In genomic region chr12:11306753-11307645, GRCm38 (mm10) we compare ENCODE assay signal across 15 mouse cellular contexts.
"Had no signal": no experiment of that assay in that cellular context is flagged by ENCODE, and none has a peak within 500 bp of the region (broad histone marks: within the 10 kb centered on the region; RNA-seq: fewer than 3 reads in every experiment).

No protein-coding gene starts in this region.

- DNase-seq: liver, embryonic 13.5 days; liver, postnatal 0 days; lung, postnatal 14 days; midbrain, embryonic 14.5 days; retina, postnatal 1 day; right cerebral cortex, postnatal 4 days; spleen, adult 18-20 months; thymus, adult 18-20 months; thymus, postnatal 25 days had no signal

- H3K27ac ChIP-seq: intestine, embryonic 15.5 days; left cerebral cortex, adult 2 months; limb, embryonic 10.5 days; liver, embryonic 13.5 days; lung, embryonic 15.5 days; neural tube, embryonic 15.5 days had no signal

- H3K27me3 ChIP-seq: intestine, embryonic 15.5 days; liver, embryonic 13.5 days; lung, embryonic 15.5 days; neural tube, embryonic 15.5 days had no signal

- H3K4me3 ChIP-seq: intestine, embryonic 15.5 days; left cerebral cortex, adult 2 months; limb, embryonic 10.5 days; liver, embryonic 13.5 days; lung, embryonic 15.5 days; myocyte; neural tube, embryonic 15.5 days had no signal

- H3K4me2 ChIP-seq: intestine, embryonic 15.5 days; liver, embryonic 13.5 days; lung, embryonic 15.5 days; neural tube, embryonic 15.5 days had no signal

- ATAC-seq: intestine, embryonic 15.5 days; liver, postnatal 0 days had no signal

- H3K9ac ChIP-seq: intestine, embryonic 15.5 days; liver, embryonic 13.5 days; liver, postnatal 0 days; lung, embryonic 15.5 days; neural tube, embryonic 15.5 days had no signal

- H3K4me1 ChIP-seq: intestine, embryonic 15.5 days; limb, embryonic 10.5 days; liver, embryonic 13.5 days; lung, embryonic 15.5 days; neural tube, embryonic 15.5 days had no signal

- H3K9me3 ChIP-seq: intestine, embryonic 15.5 days; limb, embryonic 10.5 days; liver, embryonic 13.5 days; lung, embryonic 15.5 days; neural tube, embryonic 15.5 days had no signal
